Mouse (Mus musculus) monocyte, adult 5-6 weeks (primary cell): ENCODE measurements at regions not wholly inside any gene's neighbourhood (a gene's known extent, or its start where the extent isn't known, plus 50 kb on each side); places are given as distances from the start of the nearest gene placed in this dataset.

ENCODE experiments used
- ATAC-seq: fragments of 153-309, 156-312 bp; replicated peaks from 2 replicates; pipeline ENCODE4 v1.8.0; 2017; ENCODE audit warnings: mild to moderate bottlenecking; ENCODE audit not compliant: low TSS enrichment, insufficient number of reproducible peaks, severe bottlenecking, poor library complexity, low FRiP score

- no peak; the same call in 1 of the 2 replicates for ATAC-seq
Measured at GRCm38 (mm10) chr11:114249215-114249614, 182.4 kb upstream of the Sdk2 start.

- no peak for ATAC-seq
Measured at GRCm38 (mm10) chr11:114248261-114248898, 181.5 kb upstream of the Sdk2 start.

GRCm38 (mm10) chr11:114239311-114239803, 172.5 kb upstream of the Sdk2 start:
- ATAC-seq, result no peak

GRCm38 (mm10) chr11:114238801-114239200, 172.0 kb upstream of the Sdk2 start:
- no peak for ATAC-seq

- ATAC-seq, result no peak
Measured at GRCm38 (mm10) chr11:114238316-114238715, 171.5 kb upstream of the Sdk2 start.

GRCm38 (mm10) chr11:114234542-114234910, 167.7 kb upstream of the Sdk2 start:
- no peak for ATAC-seq

- ATAC-seq, result no peak
Measured at GRCm38 (mm10) chr11:114233636-114234541, 167.0 kb upstream of the Sdk2 start.

GRCm38 (mm10) chr11:114231841-114232240, 165.0 kb upstream of the Sdk2 start:
- no peak for ATAC-seq

- ATAC-seq, result no peak
Measured at GRCm38 (mm10) chr11:114229763-114230162, 162.9 kb upstream of the Sdk2 start.

- no peak for ATAC-seq
Measured at GRCm38 (mm10) chr11:114229196-114229595, 162.3 kb upstream of the Sdk2 start.

GRCm38 (mm10) chr11:114226553-114226952, 159.7 kb upstream of the Sdk2 start:
- ATAC-seq, result no peak

GRCm38 (mm10) chr11:114224706-114225105, 157.9 kb upstream of the Sdk2 start:
- ATAC-seq, result no peak

GRCm38 (mm10) chr11:114223061-114223460, 156.2 kb upstream of the Sdk2 start:
- ATAC-seq, result no peak

- no peak for ATAC-seq
Measured at GRCm38 (mm10) chr11:114220466-114220865, 153.6 kb upstream of the Sdk2 start.

GRCm38 (mm10) chr11:114218732-114219506, 152.1 kb upstream of the Sdk2 start:
- ATAC-seq, result no peak

- no peak for ATAC-seq
Measured at GRCm38 (mm10) chr11:114217245-114217757, 150.5 kb upstream of the Sdk2 start.

- ATAC-seq, result no peak
Measured at GRCm38 (mm10) chr11:114216493-114216892, 149.6 kb upstream of the Sdk2 start.

GRCm38 (mm10) chr11:114215256-114215655, 148.4 kb upstream of the Sdk2 start:
- no peak for ATAC-seq

- no peak for ATAC-seq
Measured at GRCm38 (mm10) chr11:114212136-114212535, 145.3 kb upstream of the Sdk2 start.
